Mouse (Mus musculus): ENCODE results near the gene 1810062G17Rik.
A peak's percentile ranks its signal among the peaks of the same experiment; 100 is the strongest.

The 1810062G17Rik gene

GRCm38 (mm10) chr3:36505306-36505705 lies 29.6 kb downstream of the 1810062G17Rik start:
- no peak for ATAC-seq (ENCODE audit: low TSS enrichment)

DNA sequence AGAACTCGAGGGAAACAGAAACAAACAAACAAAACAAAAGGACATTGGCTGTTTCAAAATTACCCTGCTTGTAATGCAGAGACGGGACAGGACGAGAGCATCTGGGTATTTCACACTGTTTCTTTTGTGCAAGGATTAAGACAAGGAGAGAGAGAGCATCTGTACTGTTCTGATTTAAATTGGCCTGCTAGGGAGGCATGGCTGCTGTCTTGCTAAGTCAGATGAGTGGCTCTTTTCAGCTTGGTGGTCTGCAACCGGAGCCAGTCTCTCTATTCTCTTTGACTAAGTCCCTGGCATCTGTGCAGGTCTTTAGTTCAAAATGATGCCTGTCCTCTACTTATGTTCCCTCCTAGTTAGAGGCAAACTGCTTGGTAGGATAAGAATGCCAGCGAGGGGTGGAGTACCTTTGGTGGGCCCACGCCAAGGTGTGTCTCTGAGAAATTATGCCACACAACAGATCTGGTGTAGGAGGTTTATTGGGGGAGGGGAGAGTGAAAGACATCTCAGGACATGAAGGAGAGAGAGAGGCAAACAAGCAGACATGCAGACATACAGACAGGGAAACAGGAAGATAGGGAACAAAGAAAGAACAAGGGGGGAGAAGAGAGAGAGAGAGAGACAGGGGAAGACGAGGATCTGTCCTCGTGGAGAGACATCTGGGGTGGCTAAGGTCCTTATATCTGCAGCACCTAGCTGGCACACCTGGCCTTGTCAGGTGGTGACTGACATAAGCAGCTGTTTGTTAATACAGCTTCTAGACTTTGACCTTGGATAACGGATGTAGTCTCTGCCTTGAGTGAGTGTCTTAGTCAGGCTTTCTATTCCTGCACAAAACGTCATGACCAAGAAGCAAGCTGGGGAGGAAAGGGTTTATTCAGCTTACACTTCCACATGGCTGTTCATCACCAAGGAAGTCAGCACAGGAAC lies 30.3 kb downstream of the 1810062G17Rik start:
- 0 out of 2 replicates have a peak, but pooled peaks have one; percentile 31 for ATAC-seq (ENCODE audit: low TSS enrichment)

DNA sequence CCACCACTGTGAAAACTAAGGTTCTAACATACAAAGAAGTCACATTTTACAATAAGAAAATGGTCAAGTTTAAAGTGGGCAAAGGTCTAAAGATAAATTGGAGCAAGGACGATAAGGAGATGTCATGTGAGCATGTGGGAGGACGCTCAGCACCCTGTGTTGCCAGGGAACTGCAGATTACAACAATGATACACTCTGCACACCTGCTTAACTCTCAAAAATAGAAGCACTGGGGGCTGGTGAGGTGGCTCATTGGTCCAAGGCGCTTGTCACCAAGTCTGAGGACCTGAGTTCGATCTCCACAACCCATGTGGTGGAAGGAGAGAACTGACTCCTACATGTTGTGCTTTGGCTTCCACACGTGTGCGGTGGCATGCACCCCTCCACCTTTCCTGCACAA lies 35.8 kb downstream of the 1810062G17Rik start:
- ATAC-seq (ENCODE audit: low TSS enrichment), result no peak

DNA sequence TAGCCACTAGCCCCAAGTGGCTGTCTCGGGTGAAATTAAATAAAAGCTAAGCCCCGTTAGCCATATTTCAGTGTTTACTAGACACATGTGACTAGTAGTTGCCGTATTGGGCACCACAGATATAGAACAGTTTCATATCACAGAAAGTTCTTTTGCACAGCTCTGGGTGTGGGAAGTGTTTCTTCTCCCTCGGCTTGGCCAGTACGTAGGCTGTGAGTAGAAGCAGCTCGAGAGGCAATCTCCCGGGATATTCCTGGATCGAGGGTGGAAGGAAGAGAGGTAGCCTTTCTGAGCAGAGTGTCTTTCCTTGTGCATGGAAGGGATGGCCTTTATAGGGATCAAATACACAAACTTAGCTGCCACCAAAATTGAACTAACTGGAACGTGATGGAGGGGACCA lies 40.5 kb downstream of the 1810062G17Rik start:
- peak; percentile 84 for ATAC-seq (ENCODE audit: low TSS enrichment)

GRCm38 (mm10) chr3:36521073-36522060 lies 45.6 kb downstream of the 1810062G17Rik start, which contains the start of gene Gm11549:
Gene Gm11549 (minus strand): TSS chr3:36521813.
- ATAC-seq (ENCODE audit: low TSS enrichment), result peak; percentile 54

DNA sequence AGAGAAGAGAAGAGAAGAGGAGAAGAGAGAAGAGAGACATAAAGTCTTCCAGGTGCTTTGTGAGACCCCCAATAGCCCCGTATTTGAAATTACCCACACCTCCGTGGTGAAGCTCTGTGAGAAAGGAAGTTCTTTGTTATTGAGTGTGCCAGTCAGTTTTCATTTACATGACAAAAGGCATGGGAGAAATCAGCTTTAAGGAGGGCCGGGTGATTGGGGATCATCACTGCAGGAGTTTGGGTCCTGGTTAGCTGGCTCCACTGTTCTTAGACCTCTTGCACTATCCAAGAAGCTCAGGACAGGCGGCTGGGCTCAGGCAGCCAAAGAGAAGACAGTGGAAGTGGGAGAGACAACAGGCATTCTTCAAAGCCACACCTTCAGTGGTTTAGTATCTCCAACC lies 46.4 kb downstream of the 1810062G17Rik start:
- no peak for ATAC-seq (ENCODE audit: low TSS enrichment)

- ATAC-seq (ENCODE audit: low TSS enrichment), result peak; percentile 53
These were observed 48.7 kb downstream of the 1810062G17Rik start for GRCm38 (mm10) chr3:36524466-36524865.

- ATAC-seq (ENCODE audit: low TSS enrichment), result peak; percentile 79
These were observed 54.6 kb downstream of the 1810062G17Rik start for GRCm38 (mm10) chr3:36530345-36530744.

DNA sequence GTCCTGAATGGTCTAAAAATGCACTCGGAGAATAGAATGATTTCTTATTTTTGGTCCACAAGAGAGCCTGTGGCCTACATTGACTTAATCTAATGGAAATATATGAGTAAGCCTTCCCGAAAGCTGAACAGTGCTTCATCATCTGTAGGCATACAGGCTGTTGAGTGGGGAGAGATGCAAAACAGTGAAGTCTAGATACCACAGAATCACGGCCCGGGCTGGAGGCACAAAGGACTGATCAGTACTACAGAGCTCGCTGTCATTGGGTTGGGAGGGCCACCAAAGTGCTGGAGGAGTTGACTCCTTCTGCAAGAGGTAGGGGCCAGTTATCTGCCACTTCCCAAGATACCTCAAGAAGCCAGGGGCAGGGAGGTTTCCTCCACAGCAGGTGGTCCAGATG lies 55.0 kb downstream of the 1810062G17Rik start:
- ATAC-seq (ENCODE audit: low TSS enrichment), result peak; percentile 79

- peak; percentile 35; the same call in 1 of the 2 replicates for ATAC-seq (ENCODE audit: low TSS enrichment)
These were observed 55.5 kb downstream of the 1810062G17Rik start for GRCm38 (mm10) chr3:36531242-36531641.

Data from frontal cortex, adult (tissue).